Mouse (Mus musculus): ENCODE results near the gene Safb2.

- peak; percentile 54 for TF ChIP-seq POLR2A (IDR thresholded peaks at IDR 0.05; ENCODE audit: insufficient read length, low read depth)
- no peak for TF ChIP-seq E2F4 (IDR thresholded peaks at IDR 0.05; ENCODE audit: insufficient read depth)
- no peak for TF ChIP-seq MAX (IDR thresholded peaks at IDR 0.05; ENCODE audit: low read depth)
- TF ChIP-seq TCF12 (IDR thresholded peaks at IDR 0.05; ENCODE audit: insufficient read depth, poor library complexity, severe bottlenecking): no peak
- no peak for TF ChIP-seq USF1 (IDR thresholded peaks at IDR 0.05; ENCODE audit: low read depth)
- TF ChIP-seq MYOD1 (IDR thresholded peaks at IDR 0.05; ENCODE audit: control insufficient read depth in 1 of 3, insufficient read length in 2 of 3, low read depth in 2 of 3): no peak
- TF ChIP-seq MYOG (IDR thresholded peaks at IDR 0.05; ENCODE audit: control insufficient read depth in 1 of 3, insufficient read depth in 1 of 3, insufficient read length in 2 of 3, low read depth in 2 of 3): no peak
- no peak for TF ChIP-seq CEBPB (IDR thresholded peaks at IDR 0.05; ENCODE audit: insufficient read depth, poor library complexity, severe bottlenecking)
Measured at GRCm38 (mm10) chr17:56614391-56615135, 30.2 kb upstream of the Safb2 start.

Measured in myocyte (in vitro differentiated cells).